Mouse (Mus musculus): ENCODE measurements around the gene Zcchc7. TPM values are rescaled to one million over a fixed set of nuclear protein-coding genes. Genes with fewer than 3 reads are reported as not detected.

Zcchc7 gene
- polyA plus RNA-seq, 1 experiment from 2014 or later = 38.8 TPM

DNA sequence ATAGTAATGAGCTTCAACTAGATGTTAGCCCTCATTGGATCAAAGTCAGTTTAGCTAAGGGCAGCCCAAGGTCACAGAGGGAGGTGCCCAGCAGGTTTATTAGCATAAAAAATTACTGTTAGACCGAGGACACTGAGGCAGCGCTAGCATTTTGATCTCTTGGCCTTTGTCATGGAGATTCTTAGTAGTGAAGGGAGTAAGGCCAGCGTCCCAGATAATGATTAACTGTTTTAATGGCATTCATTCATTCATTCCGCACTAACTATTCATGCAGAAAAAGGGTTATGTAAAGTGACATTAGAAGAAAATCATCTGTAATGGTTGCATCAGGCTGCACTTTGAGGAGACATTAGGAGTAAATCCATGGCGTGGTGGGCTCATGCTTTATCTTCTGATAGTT lies 165.2 kb downstream of the Zcchc7 start:
- Histone ChIP-seq H3K9me3 (replicated peaks; ENCODE audit: control insufficient read depth, low read length) (no peaks in the 10 kb centered on the region), H3K4me2 (ENCODE audit: low read depth, low read length) (no peak overlapping the region), H3K9ac (ENCODE audit: low read length) (no peak overlapping the region), H3K36me3 (ENCODE audit: control insufficient read depth, insufficient read depth, low read length) (no peaks in the 10 kb centered on the region), H3K4me1 (ENCODE audit: control insufficient read depth, insufficient read depth, low read length) (no peaks in the 10 kb centered on the region), H3K27ac (ENCODE audit: low read length) (no peak overlapping the region), H3K27me3 (ENCODE audit: control insufficient read depth, insufficient read depth, low read length) (no peaks in the 10 kb centered on the region), H3K4me3 (replicated peaks; ENCODE audit: low read length) (no peak overlapping the region)
- WGBS = 88% methylated on average over 5 of the region's 5 CpGs
- no peak for ATAC-seq (ENCODE audit: insufficient read depth, low FRiP score)

DNA sequence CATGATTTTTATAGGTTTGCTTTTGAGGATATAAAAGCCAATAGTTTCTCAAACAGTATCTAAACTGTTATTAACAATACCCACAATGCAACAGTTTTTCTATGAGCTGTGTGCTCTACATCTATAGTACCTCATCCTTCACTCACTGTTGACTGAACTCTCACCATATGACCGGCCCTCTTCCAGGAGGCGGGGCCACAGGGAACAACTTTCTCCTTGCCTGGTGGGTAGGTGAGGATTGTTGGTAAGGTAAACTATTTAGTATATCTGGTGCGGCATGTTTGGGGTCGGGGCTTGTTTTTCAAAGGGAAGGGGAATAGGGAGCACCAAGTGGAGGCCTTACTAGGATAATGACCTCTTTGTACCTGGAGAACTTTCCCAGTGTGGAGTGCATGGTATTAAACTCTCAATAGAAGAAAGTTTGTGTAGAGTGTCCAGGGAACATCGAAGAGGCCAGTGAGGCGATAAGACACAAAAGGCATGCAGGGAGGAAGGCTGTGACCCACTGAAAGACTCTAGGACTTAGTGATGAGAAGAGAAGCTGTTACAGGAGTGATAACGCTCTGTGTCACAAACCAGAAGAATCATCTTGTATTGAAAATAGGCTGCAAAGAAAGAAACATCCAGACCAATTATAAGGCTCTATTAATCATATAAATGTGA lies 166.9 kb downstream of the Zcchc7 start:
- Histone ChIP-seq H3K36me3 (ENCODE audit: control insufficient read depth, insufficient read depth, low read length) (no peaks in the 10 kb centered on the region), H3K4me2 (ENCODE audit: low read depth, low read length) (no peak overlapping the region), H3K4me1 (ENCODE audit: control insufficient read depth, insufficient read depth, low read length) (no peaks in the 10 kb centered on the region), H3K27me3 (ENCODE audit: control insufficient read depth, insufficient read depth, low read length) (no peaks in the 10 kb centered on the region), H3K27ac (ENCODE audit: low read length) (no peak overlapping the region), H3K4me3 (replicated peaks; ENCODE audit: low read length) (no peak overlapping the region), H3K9ac (ENCODE audit: low read length) (no peak overlapping the region), H3K9me3 (replicated peaks; ENCODE audit: control insufficient read depth, low read length) (no peaks in the 10 kb centered on the region)
- WGBS = 88% methylated on average over 7 of the region's 7 CpGs
- no peak for ATAC-seq (ENCODE audit: insufficient read depth, low FRiP score)

GRCm38 (mm10) chr4:44923129-44923481 lies 167.4 kb downstream of the Zcchc7 start:
- Histone ChIP-seq H3K9me3 (replicated peaks; ENCODE audit: control insufficient read depth, low read length) (no peaks in the 10 kb centered on the region), H3K4me3 (replicated peaks; ENCODE audit: low read length) (no peak overlapping the region), H3K4me2 (ENCODE audit: low read depth, low read length) (no peak overlapping the region), H3K4me1 (ENCODE audit: control insufficient read depth, insufficient read depth, low read length) (no peaks in the 10 kb centered on the region), H3K36me3 (ENCODE audit: control insufficient read depth, insufficient read depth, low read length) (no peaks in the 10 kb centered on the region), H3K9ac (ENCODE audit: low read length) (no peak overlapping the region), H3K27me3 (ENCODE audit: control insufficient read depth, insufficient read depth, low read length) (no peaks in the 10 kb centered on the region), H3K27ac (ENCODE audit: low read length) (no peak overlapping the region)
- WGBS = 86% methylated on average over 5 of the region's 5 CpGs
- ATAC-seq (ENCODE audit: insufficient read depth, low FRiP score) = no peak

DNA sequence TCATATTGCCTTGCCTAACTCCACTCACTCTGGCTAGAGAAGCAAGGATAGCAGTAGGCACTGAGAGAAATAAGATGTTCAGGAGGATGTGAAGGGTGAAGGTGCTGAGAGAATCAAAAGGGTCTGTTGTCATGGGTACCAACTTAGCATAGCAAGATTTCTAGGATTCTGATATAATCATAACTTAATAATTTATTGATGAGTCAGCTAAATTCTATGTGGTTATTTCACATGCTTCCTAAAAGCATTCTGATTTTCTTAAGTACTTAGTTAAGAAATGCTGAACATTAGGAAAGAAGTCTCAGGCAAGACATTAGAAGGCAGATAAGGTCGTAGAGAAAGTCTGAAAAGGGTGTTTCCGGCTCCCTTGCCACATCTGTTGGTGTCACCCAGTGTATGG lies 172.3 kb downstream of the Zcchc7 start:
- H3K4me2 ChIP-seq (ENCODE audit: low read depth, low read length) = no peak overlapping the region
- no peak overlapping the region for H3K4me3 ChIP-seq (replicated peaks; ENCODE audit: low read length)
- H3K27me3 ChIP-seq (ENCODE audit: control insufficient read depth, insufficient read depth, low read length) = no peaks in the 10 kb centered on the region
- 75% methylated on average over 2 of the region's 2 CpGs for WGBS
- H3K4me1 ChIP-seq (ENCODE audit: control insufficient read depth, insufficient read depth, low read length) = no peaks in the 10 kb centered on the region
- H3K27ac ChIP-seq (ENCODE audit: low read length) = no peak overlapping the region
- no peaks in the 10 kb centered on the region for H3K9me3 ChIP-seq (replicated peaks; ENCODE audit: control insufficient read depth, low read length)
- peaks cover 4% of the 10 kb centered on the region; the same call in 1 of the 2 replicates for H3K36me3 ChIP-seq (ENCODE audit: control insufficient read depth, insufficient read depth, low read length)
- no peak for ATAC-seq (ENCODE audit: insufficient read depth, low FRiP score)
- H3K9ac ChIP-seq (ENCODE audit: low read length) = no peak overlapping the region

DNA sequence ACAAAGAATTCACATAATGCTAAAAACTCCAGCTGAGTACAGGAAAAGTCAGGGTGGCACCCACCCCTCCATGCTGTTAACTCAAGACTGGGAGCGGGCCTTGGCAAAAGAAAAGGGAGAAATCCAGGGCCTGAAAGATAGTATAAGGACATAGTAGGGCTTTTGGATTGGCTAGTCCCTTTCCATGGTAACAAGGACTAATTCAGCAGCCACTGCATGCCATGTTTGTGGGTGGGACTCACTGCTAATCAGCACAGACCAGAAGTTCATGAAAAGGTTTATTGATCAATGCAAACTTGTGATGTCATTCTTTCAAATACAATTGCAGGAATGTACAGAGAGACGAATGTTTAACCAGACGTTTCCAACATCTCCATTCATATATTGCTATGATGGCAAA lies 173.1 kb downstream of the Zcchc7 start:
- Histone ChIP-seq H3K9me3 (replicated peaks; ENCODE audit: control insufficient read depth, low read length) (no peaks in the 10 kb centered on the region), H3K27me3 (ENCODE audit: control insufficient read depth, insufficient read depth, low read length) (no peaks in the 10 kb centered on the region), H3K4me1 (ENCODE audit: control insufficient read depth, insufficient read depth, low read length) (no peaks in the 10 kb centered on the region), H3K36me3 (ENCODE audit: control insufficient read depth, insufficient read depth, low read length) (peaks cover 4% of the 10 kb centered on the region; the same call in 1 of the 2 replicates), H3K4me3 (replicated peaks; ENCODE audit: low read length) (no peak overlapping the region), H3K9ac (ENCODE audit: low read length) (no peak overlapping the region), H3K27ac (ENCODE audit: low read length) (no peak overlapping the region), H3K4me2 (ENCODE audit: low read depth, low read length) (no peak overlapping the region)
- 68% methylated on average over 3 of the region's 3 CpGs for WGBS
- ATAC-seq (ENCODE audit: insufficient read depth, low FRiP score) = no peak

DNA sequence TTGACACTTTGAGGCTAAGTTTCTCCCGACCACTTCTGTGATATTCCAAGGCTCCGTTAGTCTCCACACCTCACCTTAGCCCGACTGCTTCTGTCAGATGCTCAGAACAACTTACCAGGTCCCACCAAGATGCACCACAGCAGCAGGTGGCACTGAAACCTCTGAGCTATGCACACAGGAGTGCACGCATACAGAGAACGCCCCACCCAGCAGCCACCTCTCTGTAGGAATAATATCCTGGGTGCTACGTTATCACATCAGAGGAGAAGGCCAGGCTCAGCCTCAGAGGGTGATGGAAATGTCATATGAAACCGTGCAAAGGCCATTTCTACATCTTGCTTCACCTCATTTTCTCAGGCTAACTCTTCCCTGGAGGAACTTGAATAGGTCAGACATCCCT lies 174.7 kb downstream of the Zcchc7 start:
- H3K4me2 ChIP-seq (ENCODE audit: low read depth, low read length) = no peak overlapping the region
- no peaks in the 10 kb centered on the region for H3K4me1 ChIP-seq (ENCODE audit: control insufficient read depth, insufficient read depth, low read length)
- H3K27me3 ChIP-seq (ENCODE audit: control insufficient read depth, insufficient read depth, low read length) = no peaks in the 10 kb centered on the region
- H3K9me3 ChIP-seq (replicated peaks; ENCODE audit: control insufficient read depth, low read length) = no peaks in the 10 kb centered on the region
- no peak overlapping the region for H3K4me3 ChIP-seq (replicated peaks; ENCODE audit: low read length)
- H3K9ac ChIP-seq (ENCODE audit: low read length) = no peak overlapping the region
- ATAC-seq (ENCODE audit: insufficient read depth, low FRiP score) = no peak
- no peak overlapping the region for H3K27ac ChIP-seq (ENCODE audit: low read length)
- WGBS = 96% methylated on average over 7 of the region's 7 CpGs
- peaks cover 4% of the 10 kb centered on the region; the same call in 1 of the 2 replicates for H3K36me3 ChIP-seq (ENCODE audit: control insufficient read depth, insufficient read depth, low read length)

GRCm38 (mm10) chr4:44931732-44932131 lies 176.1 kb downstream of the Zcchc7 start:
- H3K27me3 ChIP-seq (ENCODE audit: control insufficient read depth, insufficient read depth, low read length) = no peaks in the 10 kb centered on the region

GRCm38 (mm10) chr4:44938359-44939340 lies 183.0 kb downstream of the Zcchc7 start:
- no peak for ATAC-seq (ENCODE audit: insufficient read depth, low FRiP score)
- Histone ChIP-seq H3K36me3 (ENCODE audit: control insufficient read depth, insufficient read depth, low read length) (no peaks in the 10 kb centered on the region), H3K27me3 (ENCODE audit: control insufficient read depth, insufficient read depth, low read length) (no peaks in the 10 kb centered on the region), H3K9me3 (replicated peaks; ENCODE audit: control insufficient read depth, low read length) (no peaks in the 10 kb centered on the region), H3K4me2 (ENCODE audit: low read depth, low read length) (no peak overlapping the region), H3K27ac (ENCODE audit: low read length) (no peak overlapping the region), H3K9ac (ENCODE audit: low read length) (no peak overlapping the region), H3K4me1 (ENCODE audit: control insufficient read depth, insufficient read depth, low read length) (no peaks in the 10 kb centered on the region), H3K4me3 (replicated peaks; ENCODE audit: low read length) (no peak overlapping the region)
- WGBS = 74% methylated on average over 8 of the region's 8 CpGs

More at GRCm38 (mm10) chr4:44931732-44932131, 176.1 kb downstream of the Zcchc7 start:
- Histone ChIP-seq H3K4me3 (replicated peaks; ENCODE audit: low read length) (no peak overlapping the region), H3K36me3 (ENCODE audit: control insufficient read depth, insufficient read depth, low read length) (peaks cover 4% of the 10 kb centered on the region; the same call in 1 of the 2 replicates), H3K4me1 (ENCODE audit: control insufficient read depth, insufficient read depth, low read length) (no peaks in the 10 kb centered on the region), H3K9me3 (replicated peaks; ENCODE audit: control insufficient read depth, low read length) (no peaks in the 10 kb centered on the region), H3K4me2 (ENCODE audit: low read depth, low read length) (no peak overlapping the region), H3K27ac (ENCODE audit: low read length) (no peak overlapping the region), H3K9ac (ENCODE audit: low read length) (no peak overlapping the region)
- 89% methylated on average over 6 of the region's 6 CpGs for WGBS
- no peak for ATAC-seq (ENCODE audit: insufficient read depth, low FRiP score)

GRCm38 (mm10) chr4:44939576-44940249 lies 184.0 kb downstream of the Zcchc7 start:
- Histone ChIP-seq H3K9me3 (replicated peaks; ENCODE audit: control insufficient read depth, low read length) (no peaks in the 10 kb centered on the region), H3K27me3 (ENCODE audit: control insufficient read depth, insufficient read depth, low read length) (no peaks in the 10 kb centered on the region), H3K27ac (ENCODE audit: low read length) (no peak overlapping the region), H3K36me3 (ENCODE audit: control insufficient read depth, insufficient read depth, low read length) (no peaks in the 10 kb centered on the region), H3K4me1 (ENCODE audit: control insufficient read depth, insufficient read depth, low read length) (no peaks in the 10 kb centered on the region), H3K9ac (ENCODE audit: low read length) (no peak overlapping the region), H3K4me2 (ENCODE audit: low read depth, low read length) (no peak overlapping the region), H3K4me3 (replicated peaks; ENCODE audit: low read length) (no peak overlapping the region)
- WGBS = 84% methylated on average over 14 of the region's 14 CpGs
- no peak for ATAC-seq (ENCODE audit: insufficient read depth, low FRiP score)
